Mouse (Mus musculus) lung, adult 2 months (tissue): ENCODE measurements at regions not wholly inside any gene's neighbourhood (a gene's known extent, or its start where the extent isn't known, plus 50 kb on each side); places are given as distances from the start of the nearest gene placed in this dataset.

Experiments
- CTCF ChIP-seq: fragments of 200-500 bp; IDR thresholded peaks from 2 replicates; pipeline ENCODE4 v1.5.1; 2011; ENCODE audit warnings: mild to moderate bottlenecking, low read length, control low read depth; ENCODE audit not compliant: insufficient read depth
- POLR2A ChIP-seq: fragments of 200-500 bp; IDR thresholded peaks from 2 replicates; pipeline ENCODE4 v1.6.1; 2011; ENCODE audit warnings: low read depth, mild to moderate bottlenecking, control low read depth, low read length, borderline replicate concordance; ENCODE audit errors: extremely low read depth

GRCm38 (mm10) chr15:62145643-62146285 lies 1223.0 kb upstream of the A1bg start:
- TF ChIP-seq CTCF (no peak), POLR2A (no peak)
